Mouse (Mus musculus): Measurements from ENCODE around the gene Rps21.

DNA sequence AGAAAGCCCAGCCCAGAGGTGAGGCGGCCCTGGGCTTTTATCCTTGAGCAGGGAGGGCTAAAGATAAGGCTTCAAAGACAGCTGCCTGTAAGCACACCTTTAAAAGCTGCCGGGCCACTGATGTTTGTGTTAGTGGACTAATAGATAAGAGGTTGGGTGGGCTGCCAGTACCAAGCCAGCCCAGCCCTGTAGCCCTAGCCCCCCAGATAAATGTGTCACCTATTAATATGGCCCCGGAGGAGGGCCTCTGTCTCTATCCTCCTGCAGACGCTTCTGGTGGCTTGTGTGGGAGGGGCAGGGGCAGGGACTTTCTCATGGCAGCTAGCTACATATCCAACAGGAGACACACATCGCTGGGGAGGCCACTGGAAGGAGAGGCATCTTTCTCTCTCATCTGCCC is 43.6 kb downstream of the Rps21 start:
- TF ChIP-seq POLR2A (IDR thresholded peaks at IDR 0.05; ENCODE audit: borderline replicate concordance, extremely low read depth, insufficient read depth, insufficient read length, poor library complexity, severe bottlenecking) (no peak), CTCF (IDR thresholded peaks at IDR 0.05; ENCODE audit: borderline replicate concordance, extremely low read depth, insufficient read depth, insufficient read length) (no peak)
